Mouse (Mus musculus) cortical plate, adult 2 months (tissue): Measurements from ENCODE around the gene Cdc6.

Experiments
- CTCF ChIP-seq: fragments of 200-500 bp; IDR thresholded peaks from 2 replicates; pipeline ENCODE4 v1.5.1; 2011; ENCODE audit warnings: mild to moderate bottlenecking, control low read depth, low read length; ENCODE audit not compliant: insufficient read depth; ENCODE audit errors: extremely low read depth
- POLR2A ChIP-seq: fragments of 200-500 bp; IDR thresholded peaks from 2 replicates; pipeline ENCODE4 v1.6.1; 2011; ENCODE audit warnings: mild to moderate bottlenecking, low read length, control low read depth; ENCODE audit not compliant: insufficient read depth; ENCODE audit errors: extremely low read depth

DNA sequence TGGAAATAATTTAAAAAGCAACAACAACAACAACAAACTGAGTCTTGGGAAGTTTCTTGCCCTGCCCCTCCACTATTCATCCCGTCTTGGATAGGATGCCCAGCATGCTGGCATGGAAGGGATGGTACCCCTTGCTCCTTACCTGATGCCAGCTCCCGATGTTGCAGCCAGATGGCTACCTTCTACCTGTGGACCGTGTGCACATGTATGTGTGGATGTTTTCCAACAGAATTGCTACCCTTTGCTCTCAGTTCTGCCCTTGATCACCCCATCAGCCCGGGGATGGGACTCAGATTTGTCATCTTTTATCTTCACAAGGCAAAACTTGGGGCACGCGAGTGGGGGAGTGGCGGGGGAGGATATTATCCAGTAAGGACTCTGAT, 31.1 kb downstream of the Cdc6 start:
- TF ChIP-seq CTCF (no peak), POLR2A (no peak)
